Mouse (Mus musculus) kidney, adult 2 months (tissue): ENCODE measurements around the gene Med31. TPM values are rescaled to one million over a fixed set of nuclear protein-coding genes. Genes with fewer than 3 reads are reported as not detected.
A peak's percentile ranks its signal among the peaks of the same experiment; 100 is the strongest.
"Not testable (repeated sequence)": the region's sequence is repeated elsewhere in the genome, so short reads cannot be mapped to it uniquely, and the experiment has no call there.

Experiments
- DNase-seq: peaks from one replicate; pipeline ENCODE4 v3.0.0; 2021
- H3K27ac ChIP-seq: fragments of 200-500 bp; 2 replicates; pipeline ENCODE4 v1.5.1; 2012; ENCODE audit warnings: low read depth, low read length, control low read depth, inconsistent platforms; ENCODE audit not compliant: insufficient read depth
- H3K27me3 ChIP-seq: fragments of 200-500 bp; replicated peaks from 2 replicates; pipeline ENCODE4 v1.6.1; 2012; ENCODE audit warnings: mild to moderate bottlenecking, moderate library complexity, low read length, inconsistent platforms; ENCODE audit not compliant: control insufficient read depth, insufficient read depth
- H3K36me3 ChIP-seq: fragments of 200-500 bp; 2 replicates; pipeline ENCODE4 v1.6.1; 2012; ENCODE audit warnings: mild to moderate bottlenecking, moderate library complexity, low read length, inconsistent platforms; ENCODE audit not compliant: control insufficient read depth, insufficient read depth
- H3K4me1 ChIP-seq: fragments of 200-500 bp; 2 replicates; pipeline ENCODE4 v1.6.1; 2011; ENCODE audit warnings: low read length; ENCODE audit not compliant: control insufficient read depth, insufficient read depth
- H3K4me3 ChIP-seq: fragments of 200-500 bp; 2 replicates; pipeline ENCODE4 v1.5.1; 2011; ENCODE audit warnings: mild to moderate bottlenecking, low read depth, low read length, control low read depth; ENCODE audit not compliant: insufficient read depth
- CTCF ChIP-seq: fragments of 200-500 bp; conservative IDR thresholded peaks from 2 replicates; pipeline ENCODE4 v1.5.1; 2011; ENCODE audit warnings: low read depth, mild to moderate bottlenecking, control low read depth, low read length, moderate library complexity, mixed read lengths; ENCODE audit not compliant: insufficient read depth, insufficient read length
- POLR2A ChIP-seq: fragments of 200-500 bp; IDR thresholded peaks from one replicate; pipeline ENCODE4 v1.6.1; 2011; ENCODE audit warnings: low read depth, low read length, control low read depth
- WGBS: fragments of 180-500 bp; shearing (Covaris S2); methylation state at CpG from one replicate; pipeline ENCODE4 v1.1.7; 2018; 5-methylcytosine and 5-hydroxymethylcytosine counted together
- polyA plus RNA-seq: library from polyadenylated mRNA; depleted of rRNA; stranded (reverse); fragments of >200 nt; gene quantifications from 2 replicates; pipeline ENCODE4 v1.2.3, GENCODE M21; 2012; rRNA removed

Gene Med31
- polyA plus RNA-seq, 1 experiment = 9.4 TPM

DNA sequence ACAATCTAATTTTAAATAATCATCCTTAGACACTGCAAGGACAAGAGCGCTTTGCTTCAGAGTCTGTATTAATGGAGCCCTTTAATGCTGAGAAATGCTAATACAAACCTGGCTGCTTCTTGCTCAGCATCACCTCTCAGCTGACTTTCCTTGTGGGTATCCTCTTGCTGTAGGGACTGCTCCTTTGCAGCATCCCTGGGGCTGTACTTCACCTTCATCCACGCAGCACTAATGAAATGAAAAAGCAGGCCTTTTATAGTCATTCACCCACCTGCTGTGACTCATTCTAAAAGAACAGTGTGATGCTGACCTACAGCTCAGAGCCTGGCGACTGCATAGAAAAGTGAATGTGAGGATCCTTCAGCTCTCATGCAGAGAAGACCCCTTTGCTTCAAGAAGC is 38.8 kb downstream of the Med31 start:
- H3K36me3 ChIP-seq = peaks cover 9% of the 10 kb centered on the region
- 79% methylated on average over 3 of the region's 3 CpGs for WGBS

DNA sequence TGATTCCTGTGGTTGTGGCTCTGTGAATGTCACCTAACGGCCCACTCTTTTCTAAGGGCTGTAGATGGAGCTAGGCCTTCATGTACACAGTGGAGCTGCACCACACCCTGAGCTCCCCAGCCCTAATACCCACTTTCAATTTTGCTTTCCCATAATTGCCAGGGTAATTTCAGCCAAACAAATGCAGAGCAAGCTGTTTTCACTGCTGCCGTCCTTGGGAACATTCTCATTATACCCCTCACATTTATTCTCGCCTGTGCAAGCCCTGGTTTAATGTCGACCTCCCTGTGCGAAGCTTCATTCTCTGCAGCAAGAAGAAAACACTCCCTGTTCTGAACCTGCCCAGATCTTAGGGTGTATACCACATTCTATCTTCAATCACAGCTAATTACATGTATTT is 39.4 kb downstream of the Med31 start:
- H3K36me3 ChIP-seq = peaks cover 9% of the 10 kb centered on the region
- H3K4me1 ChIP-seq = no peaks in the 10 kb centered on the region
- TF ChIP-seq POLR2A (no peak), CTCF (no peak)
- WGBS = 87% methylated on average over 5 of the region's 5 CpGs
- no peak overlapping the region for H3K27ac ChIP-seq
- H3K27me3 ChIP-seq = no peaks in the 10 kb centered on the region
- no peak overlapping the region for H3K4me3 ChIP-seq
- DNase-seq = no peak

More for the DNA sequence above, 38.8 kb downstream of the Med31 start:
- H3K27me3 ChIP-seq = no peaks in the 10 kb centered on the region
- TF ChIP-seq CTCF (no peak), POLR2A (no peak)
- H3K4me1 ChIP-seq = no peaks in the 10 kb centered on the region
- H3K4me3 ChIP-seq = no peak overlapping the region
- no peak overlapping the region for H3K27ac ChIP-seq
- no peak for DNase-seq

DNA sequence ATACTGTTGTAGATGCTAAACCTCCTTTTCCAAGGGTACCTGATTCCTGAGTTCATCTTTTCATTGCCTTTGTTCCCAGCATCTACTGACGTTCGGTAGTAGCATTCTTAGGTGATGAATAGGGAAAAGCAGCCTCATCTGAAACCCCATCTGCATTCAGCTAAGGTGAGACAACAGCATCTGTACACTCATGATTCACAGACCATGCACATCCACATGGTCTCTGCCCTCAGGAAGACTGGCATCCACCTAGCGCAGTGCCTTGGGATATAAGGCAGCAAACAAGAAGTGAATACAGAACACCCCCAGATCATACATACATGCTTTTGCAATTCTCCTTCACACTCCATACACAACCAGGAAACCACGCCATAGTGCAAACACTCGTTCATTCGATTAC is 40.7 kb downstream of the Med31 start:
- H3K4me1 ChIP-seq = no peaks in the 10 kb centered on the region
- WGBS = 94% methylated on average over 6 of the region's 6 CpGs
- no peak for TF ChIP-seq CTCF
- no peak for TF ChIP-seq POLR2A
- H3K4me3 ChIP-seq = no peak overlapping the region
- DNase-seq = no peak
- no peaks in the 10 kb centered on the region for H3K27me3 ChIP-seq
- no peak overlapping the region for H3K27ac ChIP-seq
- peaks cover 9% of the 10 kb centered on the region for H3K36me3 ChIP-seq

DNA sequence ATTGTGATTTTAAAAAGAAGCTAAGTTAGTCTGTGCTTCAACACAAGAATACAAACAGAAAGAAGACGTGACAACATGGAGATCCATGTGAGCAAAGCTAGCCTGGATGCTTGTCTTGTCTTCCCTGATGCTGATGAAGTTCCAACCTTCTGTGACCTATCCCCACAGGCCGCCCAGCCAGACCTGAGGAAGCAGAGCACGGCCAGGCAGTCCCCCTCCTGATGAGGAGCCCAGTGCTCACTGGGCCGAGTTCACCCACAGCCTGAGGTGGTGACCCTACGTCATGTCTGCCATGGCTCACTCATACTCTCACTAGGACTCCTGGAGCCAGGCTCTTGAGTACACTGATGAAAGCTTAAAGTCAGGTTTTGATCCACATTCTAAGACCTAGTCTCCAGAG is 41.9 kb downstream of the Med31 start:
- Histone ChIP-seq H3K27me3 (no peaks in the 10 kb centered on the region), H3K27ac (no peak overlapping the region), H3K4me3 (no peak overlapping the region), H3K4me1 (no peaks in the 10 kb centered on the region), H3K36me3 (peaks cover 11% of the 10 kb centered on the region)
- TF ChIP-seq CTCF (no peak), POLR2A (no peak)
- WGBS = 80% methylated on average over 5 of the region's 5 CpGs
- DNase-seq = no peak

DNA sequence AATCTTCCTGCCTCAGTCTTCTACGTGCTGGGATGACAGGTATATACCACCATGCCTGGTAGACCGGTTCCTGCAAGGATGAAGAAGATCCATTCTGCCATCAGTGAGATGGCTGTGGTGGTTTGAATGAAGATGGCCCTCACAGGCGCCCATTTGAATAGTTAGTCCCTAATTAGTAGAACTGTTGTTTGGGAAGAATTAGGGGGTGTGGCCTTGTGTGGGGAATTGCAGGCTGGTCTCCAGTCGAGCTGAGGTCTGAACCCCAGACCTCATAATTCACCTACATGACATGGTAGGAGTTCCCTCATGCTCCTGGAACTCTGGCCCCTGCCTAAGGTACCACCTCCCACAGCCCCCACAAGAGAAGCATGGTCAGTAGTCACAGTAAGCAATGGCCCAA is 43.5 kb downstream of the Med31 start:
- WGBS = 69% methylated on average over 4 of the region's 4 CpGs
- not testable (repeated sequence) for H3K27ac ChIP-seq, H3K4me1 ChIP-seq, H3K27me3 ChIP-seq, H3K4me3 ChIP-seq, DNase-seq
- H3K36me3 ChIP-seq = peaks cover 12% of the 10 kb centered on the region

DNA sequence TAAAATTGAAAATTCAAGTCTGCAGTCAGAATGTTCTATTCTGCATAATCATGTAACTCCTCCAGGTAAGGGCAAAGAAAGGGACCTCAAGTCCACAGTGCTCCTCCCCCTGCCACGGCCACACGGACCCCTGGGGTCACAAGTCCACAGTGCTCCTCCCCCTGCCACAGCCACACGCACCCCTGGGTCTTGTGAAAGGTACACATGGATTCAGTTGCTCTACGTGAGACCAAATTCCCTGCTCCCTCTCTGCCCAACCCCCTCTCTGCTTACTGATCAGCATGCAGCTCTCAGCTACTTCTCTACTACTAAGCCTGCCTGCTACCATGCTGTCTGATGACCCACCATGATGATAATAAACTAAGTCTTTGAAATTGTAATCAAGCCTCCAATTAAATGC is 45.5 kb downstream of the Med31 start:
- Histone ChIP-seq H3K27ac (no peak overlapping the region), H3K36me3 (peaks cover 4% of the 10 kb centered on the region), H3K27me3 (no peaks in the 10 kb centered on the region), H3K4me3 (no peak overlapping the region), H3K4me1 (no peaks in the 10 kb centered on the region)
- DNase-seq = no peak
- WGBS = 55% methylated on average over 4 of the region's 4 CpGs
- no peak for TF ChIP-seq POLR2A
- no peak for TF ChIP-seq CTCF

DNA sequence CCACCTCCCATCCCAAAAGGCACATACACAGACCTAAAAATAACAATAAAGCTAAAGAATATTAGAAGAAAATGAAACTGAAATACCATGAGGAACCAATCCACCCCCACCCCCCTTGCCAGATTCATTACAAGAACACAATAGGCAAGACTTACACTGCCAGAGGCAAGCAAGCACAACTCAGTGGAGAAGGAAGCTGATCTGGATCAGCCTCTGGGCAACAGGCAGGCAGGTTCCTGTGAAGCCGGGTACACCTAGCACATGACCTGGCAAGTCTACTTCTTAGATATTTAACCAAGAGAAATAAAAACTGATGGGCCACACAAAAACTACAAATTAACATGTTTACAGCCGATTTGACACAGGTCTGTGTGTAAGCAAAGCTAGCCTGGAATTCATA is 52.2 kb downstream of the Med31 start:
- H3K4me1 ChIP-seq = no peaks in the 10 kb centered on the region; the same call in 1 of the 2 replicates
- H3K4me3 ChIP-seq = no peak overlapping the region
- TF ChIP-seq CTCF = no peak
- TF ChIP-seq POLR2A = no peak
- peak; percentile 15 for DNase-seq
- H3K27me3 ChIP-seq = no peaks in the 10 kb centered on the region
- 48% methylated on average over 2 of the region's 2 CpGs for WGBS
- H3K36me3 ChIP-seq = peaks cover under 1% of the 10 kb centered on the region
- no peak overlapping the region for H3K27ac ChIP-seq

Other genes starting within 250 kb of the Med31 start
- not detected in 2 replicates for gene Aipl1, start 178.1 kb downstream of the Med31 start, polyA plus RNA-seq
- gene Pimreg, start 173.6 kb downstream of the Med31 start, polyA plus RNA-seq = 0.39 and 0.55 TPM in 2 replicates
- gene Pitpnm3, start 79.8 kb downstream of the Med31 start, polyA plus RNA-seq = 4.7 and 5.5 TPM in 2 replicates
- gene Gm43951, start 8.8 kb downstream of the Med31 start, polyA plus RNA-seq = 0.20 and 0.23 TPM in 2 replicates
- 4.6 and 4.8 TPM in 2 replicates for gene 4933427D14Rik, start 8.1 kb downstream of the Med31 start, polyA plus RNA-seq
- gene Txndc17, start 8.0 kb downstream of the Med31 start, polyA plus RNA-seq = 125 and 149 TPM in 2 replicates
- gene Slc13a5, start 51.6 kb upstream of the Med31 start, polyA plus RNA-seq = 0.16 and 0.27 TPM in 2 replicates
- gene Xaf1, start 86.0 kb upstream of the Med31 start, polyA plus RNA-seq = 18.7 and 23.9 TPM in 2 replicates
- gene Fbxo39, start 98.9 kb upstream of the Med31 start, polyA plus RNA-seq = 0.07 and 0.11 TPM in 2 replicates
- gene Tekt1, start 146.8 kb upstream of the Med31 start, polyA plus RNA-seq = 0.13 TPM in 1 of 2 replicates, not detected in the other
- 20.3 and 22.1 TPM in 2 replicates for gene Smtnl2, start 196.1 kb upstream of the Med31 start, polyA plus RNA-seq
- 24.3 and 29.3 TPM in 2 replicates for gene Ggt6, start 219.9 kb upstream of the Med31 start, polyA plus RNA-seq
- gene Mybbp1a, start 225.8 kb upstream of the Med31 start, polyA plus RNA-seq = 27.0 and 28.6 TPM in 2 replicates